Mouse (Mus musculus): Measurements from ENCODE around the gene Pgk2.
"Not testable (repeated sequence)": the region's sequence is repeated elsewhere in the genome, so short reads cannot be mapped to it uniquely, and the experiment has no call there.

- not testable (repeated sequence) for TF ChIP-seq CTCF (IDR thresholded peaks at IDR 0.05; ENCODE audit: extremely low read depth, insufficient read depth, insufficient read length, insufficient replicate concordance); POLR2A (IDR thresholded peaks at IDR 0.05; ENCODE audit: low read depth, low read length)
These were observed 6.6 kb downstream of the Pgk2 start for GRCm38 (mm10) chr17:40201803-40202202.

All from spleen, adult 2 months (tissue).